ENCODE assay signal across 20 mouse cellular contexts in genomic region chr9:72205815-72206214, GRCm38 (mm10).
A peak's percentile ranks its signal among the peaks of the same experiment; 100 is the strongest.
DNase-seq lines count a peak whose midpoint lies in the region; ATAC-seq lines count a peak whose summit lies in the region.
"Had no signal": no experiment of that assay in that cellular context is flagged by ENCODE, and none has a peak within 500 bp of the region (broad histone marks: within the 10 kb centered on the region; RNA-seq: fewer than 3 reads in every experiment).

No protein-coding gene starts in this region.

- no peak overlapping the region for H3K4me3 ChIP-seq in embryonic facial prominence, embryonic 14.5 days (ENCODE audit: low read depth, low read length)
- H3K4me3 ChIP-seq in embryonic facial prominence, embryonic 10.5 days, result no peak overlapping the region
- H3K4me3 ChIP-seq in midbrain, embryonic 11.5 days (ENCODE audit: low read depth, low read length), result no peak overlapping the region
- no peak overlapping the region for H3K4me3 ChIP-seq in midbrain, embryonic 15.5 days
- H3K4me3 ChIP-seq: forebrain, embryonic 15.5 days; heart, adult 2 months; heart, embryonic 15.5 days; hindbrain, embryonic 10.5 days had no signal

- DNase-seq in embryonic facial prominence, embryonic 14.5 days (ENCODE audit: low spot score), result peak; percentile 32
- DNase-seq in embryonic facial prominence, embryonic 10.5 days (ENCODE audit: low spot score), result no peak
- DNase-seq in midbrain, embryonic 11.5 days (ENCODE audit: low spot score, missing footprints), result peak; percentile 49
- peak; percentile 59 for DNase-seq in thymus, postnatal 14 days
- DNase-seq in spleen, postnatal 4 days (ENCODE audit: low spot score in 2 of 2), result no peak
- DNase-seq in adrenal gland, postnatal 14 days, result no peak
- DNase-seq: adrenal gland, postnatal 10 days; cerebellum, adult 18-20 months; cerebellum, adult 9-11 months; cerebellum, postnatal 36 days; gastrocnemius, postnatal 36 days; heart, adult 2 months; heart, postnatal 14 days had no signal

- no peak overlapping the region for H3K9ac ChIP-seq in embryonic facial prominence, embryonic 14.5 days (ENCODE audit: low read depth, low read length)
- no peak overlapping the region for H3K9ac ChIP-seq in midbrain, embryonic 11.5 days (ENCODE audit: low read length)
- H3K9ac ChIP-seq in midbrain, embryonic 15.5 days, result no peak overlapping the region
- H3K9ac ChIP-seq: forebrain, embryonic 15.5 days; heart, embryonic 15.5 days; hindbrain, embryonic 14.5 days had no signal

- no peaks in the 10 kb centered on the region for H3K36me3 ChIP-seq in embryonic facial prominence, embryonic 14.5 days (ENCODE audit: control insufficient read depth, insufficient read depth, low read length)
- no peaks in the 10 kb centered on the region for H3K36me3 ChIP-seq in embryonic facial prominence, embryonic 10.5 days (replicated peaks)
- no peaks in the 10 kb centered on the region for H3K36me3 ChIP-seq in midbrain, embryonic 11.5 days (ENCODE audit: control insufficient read depth, insufficient read depth, low read length)
- H3K36me3 ChIP-seq in midbrain, embryonic 15.5 days (replicated peaks), result no peaks in the 10 kb centered on the region
- H3K36me3 ChIP-seq: forebrain, embryonic 15.5 days; heart, embryonic 15.5 days; hindbrain, embryonic 10.5 days had no signal

- 61% methylated on average over 7 of the region's 7 CpGs for WGBS in embryonic facial prominence, embryonic 14.5 days
- WGBS in embryonic facial prominence, embryonic 10.5 days, result 91% methylated on average over 7 of the region's 7 CpGs
- WGBS in midbrain, embryonic 11.5 days, result 93% methylated on average over 7 of the region's 7 CpGs
- 82% methylated on average over 7 of the region's 7 CpGs for WGBS in midbrain, embryonic 15.5 days

- no peaks in the 10 kb centered on the region for H3K27me3 ChIP-seq in embryonic facial prominence, embryonic 14.5 days (replicated peaks; ENCODE audit: control insufficient read depth, insufficient read depth, low read length)
- no peaks in the 10 kb centered on the region for H3K27me3 ChIP-seq in embryonic facial prominence, embryonic 10.5 days (replicated peaks; ENCODE audit: low read depth, poor library complexity, severe bottlenecking)
- no peaks in the 10 kb centered on the region for H3K27me3 ChIP-seq in midbrain, embryonic 11.5 days (ENCODE audit: control insufficient read depth, insufficient read depth, low read length)
- H3K27me3 ChIP-seq in midbrain, embryonic 15.5 days (replicated peaks), result no peaks in the 10 kb centered on the region
- H3K27me3 ChIP-seq: forebrain, embryonic 15.5 days; heart, embryonic 15.5 days had no signal

- H3K4me1 ChIP-seq in embryonic facial prominence, embryonic 14.5 days (ENCODE audit: control insufficient read depth, insufficient read depth, low read length), result no peaks in the 10 kb centered on the region
- no peaks in the 10 kb centered on the region for H3K4me1 ChIP-seq in embryonic facial prominence, embryonic 10.5 days
- H3K4me1 ChIP-seq in midbrain, embryonic 11.5 days (ENCODE audit: control insufficient read depth, insufficient read depth, low read length), result no peaks in the 10 kb centered on the region
- H3K4me1 ChIP-seq in midbrain, embryonic 15.5 days, result no peaks in the 10 kb centered on the region
- H3K4me1 ChIP-seq: forebrain, embryonic 15.5 days; heart, embryonic 15.5 days; hindbrain, embryonic 10.5 days had no signal

- no peak for ATAC-seq in embryonic facial prominence, embryonic 14.5 days (ENCODE audit: low read depth)
- no peak for ATAC-seq in midbrain, embryonic 11.5 days (ENCODE audit: low FRiP score)
- no peak for ATAC-seq in midbrain, embryonic 15.5 days (replicated peaks)
- no peak for ATAC-seq in granulocyte monocyte progenitor cell, adult 5-6 weeks (replicated peaks; ENCODE audit: poor library complexity, severe bottlenecking)
- ATAC-seq: forebrain, embryonic 15.5 days had no signal

- H3K27ac ChIP-seq in embryonic facial prominence, embryonic 14.5 days (replicated peaks; ENCODE audit: low read depth, low read length), result no peak overlapping the region
- H3K27ac ChIP-seq in embryonic facial prominence, embryonic 10.5 days (replicated peaks), result no peak overlapping the region
- H3K27ac ChIP-seq in midbrain, embryonic 11.5 days (ENCODE audit: low read depth, low read length), result no peak overlapping the region
- H3K27ac ChIP-seq in midbrain, embryonic 15.5 days, result no peak overlapping the region
- H3K27ac ChIP-seq: forebrain, embryonic 15.5 days; heart, adult 2 months; heart, embryonic 15.5 days; hindbrain, embryonic 10.5 days; hindbrain, embryonic 14.5 days had no signal

- no peaks in the 10 kb centered on the region for H3K9me3 ChIP-seq in embryonic facial prominence, embryonic 14.5 days (ENCODE audit: control insufficient read depth, low read length)
- H3K9me3 ChIP-seq in embryonic facial prominence, embryonic 10.5 days, result no peaks in the 10 kb centered on the region
- H3K9me3 ChIP-seq in midbrain, embryonic 11.5 days (ENCODE audit: control insufficient read depth, low read length), result no peaks in the 10 kb centered on the region
- H3K9me3 ChIP-seq in midbrain, embryonic 15.5 days, result no peaks in the 10 kb centered on the region
- H3K9me3 ChIP-seq: forebrain, embryonic 15.5 days; heart, embryonic 15.5 days; hindbrain, embryonic 10.5 days had no signal

- no peak overlapping the region for H3K4me2 ChIP-seq in embryonic facial prominence, embryonic 14.5 days (ENCODE audit: low read depth, low read length)
- no peak overlapping the region for H3K4me2 ChIP-seq in midbrain, embryonic 11.5 days
- H3K4me2 ChIP-seq in midbrain, embryonic 15.5 days, result no peak overlapping the region
- H3K4me2 ChIP-seq: forebrain, embryonic 15.5 days; heart, embryonic 11.5 days; heart, embryonic 15.5 days; hindbrain, embryonic 14.5 days had no signal

Comparison
In these comparisons a context has a peak if more than half of its experiments do, and no peak if none do; other contexts are left out.
1. DNase-seq: peak in embryonic facial prominence, embryonic 14.5 days (single experiment), midbrain, embryonic 11.5 days (single experiment) and thymus, postnatal 14 days (single experiment); none in embryonic facial prominence, embryonic 10.5 days (single experiment), spleen, postnatal 4 days (0 of 2) and adrenal gland, postnatal 14 days (single experiment).